Mouse (Mus musculus): ENCODE results near the gene Orc2. TPM values are rescaled to one million over a fixed set of nuclear protein-coding genes. Genes with fewer than 3 reads are reported as not detected.

Orc2 gene
- polyA plus RNA-seq (2012; ENCODE audit: low replicate concordance): 8.3 and 14.8 TPM in 2 replicates

GRCm38 (mm10) chr1:58504577-58505254 is at the start of gene Orc2:
Orc2 (minus strand) TSS chr1:58505109.

DNA sequence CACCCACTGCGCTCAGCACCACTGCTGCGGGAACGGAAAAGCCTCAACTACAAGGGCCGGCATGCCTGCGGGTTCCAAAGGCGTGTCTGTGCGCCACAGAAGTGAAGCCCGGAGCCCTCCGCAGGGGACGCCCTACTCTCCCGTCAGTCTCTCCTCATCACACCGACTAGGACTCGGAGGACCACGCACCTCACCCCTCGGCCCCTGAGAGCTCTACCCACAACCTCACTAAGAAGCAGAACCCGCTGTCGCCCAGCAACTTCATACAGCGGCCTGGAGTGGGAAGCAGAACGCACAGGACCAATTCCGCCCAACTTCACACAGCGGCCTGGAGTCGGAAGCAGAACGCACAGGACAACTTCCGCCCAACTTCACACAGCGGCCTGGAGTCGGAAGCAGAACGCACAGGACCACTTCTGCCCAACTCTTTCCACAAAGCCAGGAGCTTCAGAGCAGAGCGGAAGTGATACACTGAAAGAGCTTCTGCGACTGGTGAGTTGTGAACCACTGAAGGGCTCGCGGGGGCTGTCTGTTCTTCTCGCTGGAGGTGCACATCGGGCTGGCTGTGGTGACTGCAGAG is 59.7 kb downstream of the Orc2 start, which contains the start of the genes Nif3l1 and Ppil3:
TSS of gene Nif3l1 (plus strand) at position 9 of the 580 bp plus-strand sequence.
TSS of gene Ppil3 (minus strand) at position 344 of the 580 bp plus-strand sequence.

GRCm38 (mm10) chr1:58423371-58424248 is 81.3 kb downstream of the Orc2 start, which contains the start of gene Clk1:
Clk1 (minus strand) TSS chr1:58424066.

Other genes with a start within 250 kb of the Orc2 start
- gene Aox2, start 226.8 kb downstream of the Orc2 start, polyA plus RNA-seq (2012; ENCODE audit: low replicate concordance): 0.04 and 0.07 TPM in 2 replicates
- gene Bzw1, start 112.2 kb downstream of the Orc2 start, polyA plus RNA-seq (2012; ENCODE audit: low replicate concordance): 2.6 and 13.4 TPM in 2 replicates
- 13.8 and 19.6 TPM in 2 replicates for gene Clk1, start 81.0 kb downstream of the Orc2 start, polyA plus RNA-seq (2012; ENCODE audit: low replicate concordance)
- gene Nif3l1, start 60.0 kb downstream of the Orc2 start, polyA plus RNA-seq (2012; ENCODE audit: low replicate concordance): 0.64 and 4.4 TPM in 2 replicates
- 2.8 and 4.9 TPM in 2 replicates for gene Ppil3, start 59.6 kb downstream of the Orc2 start, polyA plus RNA-seq (2012; ENCODE audit: low replicate concordance)
- 2.1 and 7.2 TPM in 2 replicates for gene Fam126b, start 81.2 kb upstream of the Orc2 start, polyA plus RNA-seq (2012; ENCODE audit: low replicate concordance)
- 2.1 and 5.0 TPM in 2 replicates for gene Ndufb3, start 81.3 kb upstream of the Orc2 start, polyA plus RNA-seq (2012; ENCODE audit: low replicate concordance)
- gene Als2cr12, start 190.9 kb upstream of the Orc2 start, polyA plus RNA-seq (2012; ENCODE audit: low replicate concordance): not detected in 2 replicates
- 3.6 and 17.0 TPM in 2 replicates for gene Cflar, start 206.4 kb upstream of the Orc2 start, polyA plus RNA-seq (2012; ENCODE audit: low replicate concordance)